Mouse (Mus musculus) embryonic fibroblast, embryonic 13.5 days (primary cell): ENCODE measurements around the gene Lama5. TPM values are rescaled to one million over a fixed set of nuclear protein-coding genes. Genes with fewer than 3 reads are reported as not detected.

ENCODE experiments used
- H3K27ac ChIP-seq: 2 replicates; pipeline ENCODE4 v1.5.1; 2012; ENCODE audit warnings: low read length, control low read depth, inconsistent platforms; ENCODE audit not compliant: insufficient read depth
- H3K4me1 ChIP-seq: 2 replicates; pipeline ENCODE4 v1.6.1; 2011; ENCODE audit warnings: low read length; ENCODE audit not compliant: control insufficient read depth, insufficient read depth
- H3K4me3 ChIP-seq: 2 replicates; pipeline ENCODE4 v1.5.1; 2011; ENCODE audit warnings: mild to moderate bottlenecking, control low read depth, low read length; ENCODE audit not compliant: insufficient read depth
- CTCF ChIP-seq: IDR thresholded peaks from 2 replicates; pipeline ENCODE4 v1.5.1; 2011; ENCODE audit warnings: mild to moderate bottlenecking, control low read depth, low read length, moderate library complexity, borderline replicate concordance; ENCODE audit not compliant: insufficient read depth
- POLR2A ChIP-seq: IDR thresholded peaks from 2 replicates; pipeline ENCODE4 v1.6.1; 2011; ENCODE audit warnings: low read depth, mild to moderate bottlenecking, control low read depth, low read length, moderate library complexity
- polyA plus RNA-seq: library from polyadenylated mRNA; stranded (reverse); fragments of >200 nt; gene quantifications from 2 replicates; pipeline ENCODE4 v1.2.4, GENCODE M21; 2011; ENCODE audit warnings: low read depth; ENCODE audit not compliant: missing spikeins, insufficient read length

Gene Lama5
- polyA plus RNA-seq, 1 experiment = 31.0 TPM

- Histone ChIP-seq H3K4me1 (no peaks in the 10 kb centered on the region), H3K4me3 (no peak overlapping the region), H3K27ac (no peak overlapping the region)
- TF ChIP-seq POLR2A (no peak), CTCF (no peak)
Measured at GRCm38 (mm10) chr2:180158627-180159026, 67.0 kb downstream of the Lama5 start.

DNA sequence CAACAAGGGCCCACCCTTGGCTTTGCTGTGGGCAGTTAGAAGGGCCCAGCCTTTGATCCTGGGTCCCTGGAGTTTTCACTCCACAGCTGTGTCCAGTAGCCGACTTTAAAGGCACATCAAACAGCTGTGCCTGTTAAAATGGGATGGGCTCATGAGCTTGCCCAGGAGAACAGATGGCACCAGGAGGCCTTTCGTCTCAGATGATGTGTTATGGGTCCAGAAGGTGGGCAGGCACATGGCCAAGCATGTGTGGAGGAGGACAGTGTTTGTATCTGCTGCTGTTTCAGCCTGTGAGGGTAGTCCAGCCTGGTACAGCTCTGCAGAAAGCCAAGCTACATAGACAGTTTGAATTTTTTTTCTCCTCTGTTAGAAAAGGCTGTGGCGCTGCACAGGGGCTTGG lies 70.9 kb downstream of the Lama5 start:
- TF ChIP-seq POLR2A = no peak
- no peak overlapping the region for H3K4me3 ChIP-seq
- H3K27ac ChIP-seq = no peak overlapping the region
- no peaks in the 10 kb centered on the region for H3K4me1 ChIP-seq

GRCm38 (mm10) chr2:180148551-180148950 lies 77.1 kb downstream of the Lama5 start:
- H3K4me1 ChIP-seq = no peaks in the 10 kb centered on the region
- no peak for TF ChIP-seq CTCF
- TF ChIP-seq POLR2A = no peak
- no peak overlapping the region for H3K27ac ChIP-seq
- H3K4me3 ChIP-seq = no peak overlapping the region

- Histone ChIP-seq H3K4me3 (no peak overlapping the region), H3K27ac (no peak overlapping the region), H3K4me1 (no peaks in the 10 kb centered on the region)
- TF ChIP-seq POLR2A (no peak), CTCF (no peak)
Measured at GRCm38 (mm10) chr2:180147379-180147778, 78.3 kb downstream of the Lama5 start.

DNA sequence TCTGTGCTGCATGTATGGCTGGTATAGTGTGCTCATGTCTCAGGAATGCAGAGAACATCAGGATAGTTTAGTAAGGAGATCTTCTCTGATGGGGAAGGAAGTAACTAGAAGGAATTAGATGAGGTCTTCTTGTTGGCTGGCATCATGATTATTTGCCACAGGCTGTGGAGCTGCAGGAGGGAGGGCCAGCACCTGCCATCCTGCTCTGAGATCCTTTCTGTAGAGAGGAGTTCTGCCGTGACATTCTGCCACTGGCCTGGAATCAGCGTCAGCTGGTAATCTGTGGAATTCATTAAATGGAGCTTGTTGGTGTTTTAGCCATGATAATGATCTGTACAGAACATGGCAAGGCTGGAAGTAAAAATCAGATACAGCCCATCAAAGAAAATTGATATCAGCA lies 79.6 kb downstream of the Lama5 start:
- Histone ChIP-seq H3K27ac (no peak overlapping the region), H3K4me1 (no peaks in the 10 kb centered on the region), H3K4me3 (no peak overlapping the region)
- no peak for TF ChIP-seq CTCF
- TF ChIP-seq POLR2A = no peak

- no peak for TF ChIP-seq CTCF
- TF ChIP-seq POLR2A = no peak
- Histone ChIP-seq H3K4me3 (no peak overlapping the region), H3K27ac (no peak overlapping the region), H3K4me1 (no peaks in the 10 kb centered on the region)
Measured at GRCm38 (mm10) chr2:180135414-180135813, 90.2 kb downstream of the Lama5 start.

GRCm38 (mm10) chr2:180133911-180134310 lies 91.7 kb downstream of the Lama5 start:
- H3K27ac ChIP-seq = no peak overlapping the region
- TF ChIP-seq CTCF = no peak
- no peak for TF ChIP-seq POLR2A
- no peak overlapping the region for H3K4me3 ChIP-seq
- H3K4me1 ChIP-seq = no peaks in the 10 kb centered on the region

DNA sequence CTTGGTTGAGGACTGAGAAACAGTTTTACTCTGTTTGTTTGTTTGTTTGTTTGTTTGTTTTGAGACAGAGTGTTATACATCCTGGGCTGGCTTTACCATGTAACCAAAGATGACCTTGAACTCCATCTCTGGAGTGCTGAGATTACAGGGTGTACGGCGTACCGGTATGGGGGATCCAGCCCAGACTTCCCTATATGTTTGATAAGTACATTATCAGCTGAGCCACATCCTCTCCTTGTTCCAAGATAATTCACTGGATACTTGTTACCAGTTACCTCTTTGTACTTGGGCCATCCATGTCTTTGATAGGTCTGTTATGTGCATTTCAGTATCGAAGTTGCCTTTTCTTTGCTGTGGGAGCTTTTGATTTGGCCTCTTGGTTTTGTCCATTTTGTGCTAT lies 92.4 kb downstream of the Lama5 start:
- Histone ChIP-seq H3K4me1 (no peaks in the 10 kb centered on the region), H3K4me3 (no peak overlapping the region), H3K27ac (no peak overlapping the region)
- TF ChIP-seq CTCF (no peak), POLR2A (no peak)

DNA sequence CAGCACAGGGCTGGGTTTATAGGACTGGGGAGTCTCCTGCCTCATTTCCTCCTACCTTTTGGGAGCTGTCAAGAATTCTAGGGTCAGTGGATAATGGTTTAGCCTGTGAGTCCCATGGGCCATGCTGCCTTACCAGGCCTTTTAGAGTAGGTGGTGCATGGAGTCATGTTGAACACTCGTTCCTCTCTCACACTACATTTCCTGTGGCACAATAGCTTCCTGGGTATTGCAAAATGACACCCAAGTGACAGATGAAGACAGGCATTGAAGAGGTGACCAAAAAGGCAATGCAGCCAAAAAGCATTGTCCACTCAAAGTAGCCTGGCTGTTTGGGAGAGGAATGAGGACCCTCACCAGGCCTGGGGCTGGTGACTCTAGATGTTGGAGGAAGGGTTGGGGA lies 98.0 kb downstream of the Lama5 start:
- no peak for TF ChIP-seq CTCF
- TF ChIP-seq POLR2A = no peak
- H3K27ac ChIP-seq = no peak overlapping the region
- H3K4me3 ChIP-seq = no peak overlapping the region
- peaks cover 2% of the 10 kb centered on the region; the same call in 1 of the 2 replicates for H3K4me1 ChIP-seq

Other genes starting within 250 kb of the Lama5 start
- gene Taf4, start 249.2 kb downstream of the Lama5 start, polyA plus RNA-seq = 10.4 and 11.5 TPM in 2 replicates
- gene Lsm14b, start 200.9 kb downstream of the Lama5 start, polyA plus RNA-seq = 54.7 and 63.3 TPM in 2 replicates
- gene Psma7, start 183.4 kb downstream of the Lama5 start, polyA plus RNA-seq = 163 and 173 TPM in 2 replicates
- 3.4 and 3.9 TPM in 2 replicates for gene Ss18l1, start 183.3 kb downstream of the Lama5 start, polyA plus RNA-seq
- gene Mtg2, start 155.3 kb downstream of the Lama5 start, polyA plus RNA-seq = 11.4 and 15.2 TPM in 2 replicates
- gene Hrh3, start 121.4 kb downstream of the Lama5 start, polyA plus RNA-seq = not detected in 2 replicates
- gene Osbpl2, start 106.6 kb downstream of the Lama5 start, polyA plus RNA-seq = 34.0 and 39.3 TPM in 2 replicates
- 44.5 and 53.3 TPM in 2 replicates for gene Adrm1, start 54.4 kb downstream of the Lama5 start, polyA plus RNA-seq
- 1,138 and 1,342 TPM in 2 replicates for gene Rps21, start 31.5 kb upstream of the Lama5 start, polyA plus RNA-seq
- gene Cables2, start 47.6 kb upstream of the Lama5 start, polyA plus RNA-seq = 12.5 and 13.4 TPM in 2 replicates
- not detected in 2 replicates for gene Rbbp8nl, start 64.0 kb upstream of the Lama5 start, polyA plus RNA-seq
- gene Gata5, start 108.8 kb upstream of the Lama5 start, polyA plus RNA-seq = not detected in 2 replicates
- gene Slco4a1, start 230.4 kb upstream of the Lama5 start, polyA plus RNA-seq = 4.2 and 8.0 TPM in 2 replicates